9 mouse cellular contexts compared by ENCODE assay signal in genomic region chr15:85477584-85477983, GRCm38 (mm10). TPM values are rescaled to one million over a fixed set of nuclear protein-coding genes. Genes with fewer than 3 reads are reported as not detected.
DNase-seq lines count a peak whose midpoint lies in the region; ATAC-seq and TF ChIP-seq lines count a peak whose summit lies in the region.
"Had no signal": no experiment of that assay in that cellular context is flagged by ENCODE, and none has a peak within 500 bp of the region (broad histone marks: within the 10 kb centered on the region; RNA-seq: fewer than 3 reads in every experiment).

No protein-coding gene starts in this region.

- 0 out of 2 replicates have a peak, but pooled peaks cover 3% of the 10 kb centered on the region for H3K27me3 ChIP-seq in kidney, embryonic 15.5 days
- no peaks in the 10 kb centered on the region for H3K27me3 ChIP-seq in ES-Bruce4 (ENCODE audit: control insufficient read depth, insufficient read depth, low read length, poor library complexity, severe bottlenecking)
- no peaks in the 10 kb centered on the region for H3K27me3 ChIP-seq in liver, embryonic 11.5 days (replicated peaks; ENCODE audit: control insufficient read depth, insufficient read depth, low read length)

- no peaks in the 10 kb centered on the region for H3K9me3 ChIP-seq in kidney, embryonic 15.5 days (replicated peaks)
- H3K9me3 ChIP-seq in ES-Bruce4 (replicated peaks; ENCODE audit: control insufficient read depth, insufficient read depth, low read length, poor library complexity, severe bottlenecking) = no peaks in the 10 kb centered on the region
- no peaks in the 10 kb centered on the region for H3K9me3 ChIP-seq in liver, embryonic 11.5 days (ENCODE audit: control insufficient read depth, low read length)

- no peak for TF ChIP-seq EP300 in ES-Bruce4 (IDR thresholded peaks at IDR 0.05; ENCODE audit: insufficient read depth, low read depth, low read length)

- no peak for TF ChIP-seq POLR2A in ES-Bruce4 (IDR thresholded peaks at IDR 0.05; ENCODE audit: insufficient read depth, low read length)

- peak; percentile 80 for DNase-seq in kidney, adult 18-20 months
- peak; percentile 78 to 84 for DNase-seq in adrenal gland, postnatal 36 days
- peak; percentile 72 for DNase-seq in gastrocnemius, postnatal 14 days
- peak; percentile 63 for DNase-seq in liver, embryonic 11.5 days (ENCODE audit: low spot score)
- DNase-seq in skeletal muscle tissue, adult 2 months (ENCODE audit: low read depth, low spot score) = peak; percentile 24
- no peak for DNase-seq in frontal cortex, postnatal 10 days (ENCODE audit: low spot score in 2 of 2)

- H3K4me2 ChIP-seq in kidney, embryonic 15.5 days = no peak overlapping the region
- H3K4me2 ChIP-seq in liver, embryonic 11.5 days = no peak overlapping the region

- no peak overlapping the region for H3K4me3 ChIP-seq in kidney, embryonic 15.5 days (replicated peaks)
- H3K4me3 ChIP-seq in ES-Bruce4 (ENCODE audit: low read depth, low read length) = no peak overlapping the region
- H3K4me3 ChIP-seq in liver, embryonic 11.5 days (ENCODE audit: low read depth, low read length) = no peak overlapping the region
- H3K4me3 ChIP-seq: megakaryocyte, embryonic 14.5 days had no signal

- H3K9ac ChIP-seq in kidney, embryonic 15.5 days = no peak overlapping the region
- H3K9ac ChIP-seq in ES-Bruce4 (ENCODE audit: low read depth, poor library complexity, severe bottlenecking) = no peak overlapping the region
- H3K9ac ChIP-seq in liver, embryonic 11.5 days (ENCODE audit: low read depth, low read length) = no peak overlapping the region

- intact Hi-C loops in gastrocnemius, postnatal 14 days (cut with DNase I; ENCODE audit: low total_unique reads) = loop anchor here (5.0 kb wide), 1 partner anchor 160 kb away; no protein-coding TSS in a partner anchor

- no peak for ATAC-seq in kidney, embryonic 15.5 days (replicated peaks; ENCODE audit: low FRiP score)
- no peak for ATAC-seq in liver, embryonic 11.5 days (replicated peaks; ENCODE audit: low FRiP score)

- H3K36me3 ChIP-seq in kidney, embryonic 15.5 days = no peaks in the 10 kb centered on the region
- H3K36me3 ChIP-seq in ES-Bruce4 (ENCODE audit: control insufficient read depth, insufficient read depth, low read length, poor library complexity, severe bottlenecking) = no peaks in the 10 kb centered on the region
- no peaks in the 10 kb centered on the region for H3K36me3 ChIP-seq in liver, embryonic 11.5 days (ENCODE audit: control insufficient read depth, insufficient read depth, low read length)

- H3K27ac ChIP-seq in kidney, embryonic 15.5 days = no peak overlapping the region
- no peak overlapping the region for H3K27ac ChIP-seq in ES-Bruce4 (ENCODE audit: insufficient read depth, low read length)
- H3K27ac ChIP-seq in liver, embryonic 11.5 days (ENCODE audit: low read depth, low read length) = no peak overlapping the region

- WGBS in kidney, embryonic 15.5 days = 18% methylated on average over 1 of the region's 1 CpGs
- WGBS in liver, embryonic 11.5 days = 10% methylated on average over 1 of the region's 1 CpGs

- TF ChIP-seq CTCF in ES-Bruce4 (IDR thresholded peaks at IDR 0.05; ENCODE audit: low read depth, low read length) = peak; percentile 74

- H3K4me1 ChIP-seq in kidney, embryonic 15.5 days = peaks cover 13% of the 10 kb centered on the region; the same call in 1 of the 2 replicates
- H3K4me1 ChIP-seq in ES-Bruce4 (ENCODE audit: control insufficient read depth, insufficient read depth, low read length) = peaks cover 8% of the 10 kb centered on the region
- no peaks in the 10 kb centered on the region for H3K4me1 ChIP-seq in liver, embryonic 11.5 days (replicated peaks; ENCODE audit: control insufficient read depth, insufficient read depth, low read length)
- H3K4me1 ChIP-seq: megakaryocyte, embryonic 14.5 days had no signal

RNA-seq across cellular contexts. Expression of gene 7530416G11Rik, which starts 25.4 kb away (rescaled TPM):
- not detected in 2 replicates for polyA plus RNA-seq in kidney, embryonic 15.5 days (2015; fragmentation: Nextera tagmentation; extraction: Ambion mirVana)
- polyA plus RNA-seq in ES-Bruce4 (2011; ENCODE audit: insufficient read depth, insufficient read length, low read depth, missing spikeins) = not detected in 2 replicates
- total RNA-seq in adrenal gland, postnatal 36 days (2021) = not detected
- total RNA-seq in gastrocnemius, postnatal 14 days (2021) = not detected
- polyA plus RNA-seq in liver, embryonic 11.5 days (2014; fragmentation: Nextera tagmentation; extraction: Ambion mirVana) = not detected in 2 replicates

Comparison
In these comparisons a context has a peak if more than half of its experiments do, and no peak if none do; other contexts are left out.
1. DNase-seq: peak in kidney, adult 18-20 months (single experiment), adrenal gland, postnatal 36 days (2 of 2), gastrocnemius, postnatal 14 days (single experiment), liver, embryonic 11.5 days (single experiment) and skeletal muscle tissue, adult 2 months (single experiment); none in frontal cortex, postnatal 10 days (0 of 2).